Mouse (Mus musculus): ENCODE results near the gene Fam171a2.

The Fam171a2 gene

DNA sequence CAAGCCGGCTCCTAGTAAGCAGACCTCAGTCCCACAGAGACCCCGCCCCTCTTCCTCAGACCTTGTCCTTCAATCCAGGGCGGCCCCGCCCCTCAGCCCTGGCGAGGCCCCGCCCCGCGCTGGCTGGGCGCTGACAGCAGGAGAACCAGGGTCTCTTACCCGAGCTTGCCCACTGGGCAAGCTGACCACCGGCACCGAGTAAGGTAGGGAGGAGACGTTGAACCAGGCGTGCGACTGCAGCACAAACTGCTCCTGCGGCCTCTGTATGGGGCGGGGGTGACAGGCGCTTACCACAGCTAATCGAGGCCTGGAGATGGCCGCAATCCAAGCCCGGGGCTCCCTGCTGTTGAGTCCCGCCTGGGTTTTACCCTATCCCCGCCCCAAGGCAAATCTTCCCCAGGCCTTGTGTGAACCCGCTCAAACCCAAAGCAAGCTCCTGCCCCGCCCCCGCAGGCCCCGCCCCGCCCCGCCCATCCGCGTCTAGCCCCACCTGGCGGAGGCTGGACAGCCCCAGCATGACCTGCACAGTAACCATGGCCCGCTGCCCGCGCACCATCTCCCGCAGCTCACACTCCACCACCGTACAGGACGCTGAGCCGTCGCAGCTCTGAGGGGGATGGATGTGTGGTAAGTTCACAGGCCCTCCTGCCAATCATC lies 8.4 kb upstream of the Fam171a2 start:
- WGBS = under 1% methylated on average over 40 of the region's 40 CpGs

DNA sequence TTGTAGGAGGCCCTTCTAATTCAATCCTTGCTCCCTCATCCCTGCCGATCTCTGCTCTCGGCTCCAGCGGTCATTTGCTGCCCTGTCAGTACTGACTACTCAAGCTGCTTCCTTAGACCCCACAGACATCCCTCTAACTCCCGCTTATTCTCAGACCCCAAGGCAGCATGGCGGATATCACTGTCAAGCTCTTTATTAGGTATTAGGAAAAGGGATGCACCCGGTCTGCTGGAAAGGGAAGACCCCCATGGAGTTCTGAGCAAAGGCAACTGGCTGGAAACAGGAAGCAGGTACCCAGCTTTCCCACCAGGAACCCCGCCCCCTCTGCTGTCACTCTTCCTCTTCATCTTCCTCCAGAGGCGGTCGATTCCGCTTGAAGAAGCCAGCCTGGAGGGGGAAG lies 5.6 kb upstream of the Fam171a2 start:
- WGBS = 44% methylated on average over 10 of the region's 10 CpGs

DNA sequence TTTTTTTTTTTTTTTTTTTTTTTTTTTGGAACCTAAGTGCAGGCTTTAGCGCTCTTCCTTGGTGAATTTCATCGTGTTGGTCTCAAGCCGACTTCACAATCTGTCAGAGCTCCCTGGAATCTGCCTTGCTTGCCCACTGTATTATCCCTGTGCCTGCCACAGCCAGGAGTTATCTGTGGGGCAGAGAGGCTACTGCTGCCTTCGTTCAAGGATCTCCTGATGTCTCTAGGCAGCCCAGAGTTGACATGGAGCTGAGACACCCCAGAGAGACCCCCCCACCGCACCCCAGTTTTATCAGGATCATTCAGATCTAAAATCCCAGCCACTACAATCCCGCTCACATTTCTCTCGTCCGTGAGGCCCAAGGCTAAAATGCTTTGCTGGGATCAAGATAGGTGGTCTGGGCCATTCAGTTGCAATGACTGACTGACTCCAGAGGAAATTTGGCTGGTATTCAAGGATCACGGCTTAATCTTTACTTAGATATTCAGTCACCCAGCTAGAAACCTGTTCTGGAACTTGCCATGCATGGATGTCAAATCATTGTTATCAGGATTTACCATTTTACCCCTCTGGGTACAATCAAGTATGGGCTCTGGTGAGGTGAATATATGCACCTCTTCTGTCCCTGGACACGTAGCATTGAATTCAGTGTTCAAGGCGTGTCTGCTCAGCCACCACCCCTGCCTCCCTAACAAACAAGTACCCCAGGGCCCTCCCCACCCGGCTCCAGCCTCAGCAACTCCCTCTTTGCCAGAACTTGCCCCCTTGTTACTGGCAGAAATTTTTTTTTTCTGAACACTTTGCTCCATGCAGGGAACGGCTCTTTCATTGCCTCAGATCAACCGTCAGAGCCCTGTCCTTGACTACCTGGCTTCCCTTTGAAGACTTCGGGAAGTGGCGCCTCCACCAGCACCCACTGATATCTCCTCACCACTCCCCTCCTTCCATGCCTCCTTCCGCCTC lies 1.8 kb upstream of the Fam171a2 start:
- WGBS = 56% methylated on average over 17 of the region's 17 CpGs

DNA sequence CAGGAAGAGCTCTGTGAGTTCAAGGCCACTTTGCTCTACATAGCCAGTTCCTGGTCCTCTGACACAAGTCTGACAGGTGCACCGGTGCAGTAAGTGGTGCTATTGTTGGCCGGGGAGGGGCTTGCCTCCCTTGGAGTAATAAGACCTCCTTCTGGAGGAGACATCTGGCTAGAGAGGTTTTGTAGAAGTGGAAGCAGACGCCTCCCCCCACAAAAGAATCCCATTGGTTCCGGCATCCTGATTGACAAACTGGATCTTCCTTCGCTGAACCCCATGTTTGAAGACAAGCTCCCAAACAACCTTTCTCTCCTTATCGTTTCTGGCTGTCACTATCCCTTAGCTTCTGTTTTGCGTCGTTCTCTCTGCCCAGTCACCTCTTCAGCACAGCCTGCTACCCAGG lies 845 bp upstream of the Fam171a2 start:
- 17% methylated on average over 8 of the region's 8 CpGs for WGBS

DNA sequence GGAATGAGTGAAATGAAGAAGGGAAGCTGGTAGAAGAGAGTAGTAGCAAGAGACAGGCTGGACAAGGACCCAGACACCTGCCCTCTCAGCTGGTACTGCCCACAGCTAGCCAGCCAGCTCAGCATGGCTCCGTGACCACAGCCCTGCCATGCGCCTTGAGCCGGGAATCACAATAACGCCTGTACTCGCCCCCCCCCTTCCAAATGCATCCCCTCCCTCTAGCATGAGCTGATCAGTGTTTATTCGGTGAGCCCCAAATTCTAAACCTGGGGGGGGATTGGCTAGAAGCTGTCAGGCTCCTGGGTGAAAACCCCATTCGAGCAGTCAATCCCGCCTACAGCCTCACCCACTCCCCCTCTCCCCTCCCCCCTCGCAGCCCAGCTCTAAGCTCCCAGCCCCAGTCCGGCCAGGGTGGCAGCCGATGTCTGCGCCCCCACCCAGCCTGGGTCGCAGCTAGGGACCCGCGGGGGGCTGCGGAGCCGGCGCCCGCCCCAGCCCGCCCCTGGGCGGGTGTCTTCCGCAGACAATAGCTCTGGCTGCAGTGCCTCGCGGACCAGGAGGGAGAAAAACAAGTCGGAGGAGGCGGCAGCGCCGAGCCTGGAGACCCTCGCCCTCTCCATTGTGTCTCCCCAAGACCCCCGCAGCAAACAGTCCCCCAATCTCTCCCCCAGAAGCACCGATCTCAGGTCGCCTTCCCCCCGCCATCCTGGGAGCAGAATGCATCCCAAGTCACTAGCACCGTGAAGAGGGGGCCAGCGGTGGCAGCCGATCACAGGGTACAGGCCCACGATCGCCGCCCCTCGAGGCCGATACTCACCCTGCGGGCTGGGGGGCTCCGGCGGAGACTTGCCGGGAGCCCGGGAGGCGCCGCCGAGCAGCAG lies 661 bp downstream of the Fam171a2 start:
- WGBS = under 1% methylated on average over 48 of the region's 49 CpGs

DNA sequence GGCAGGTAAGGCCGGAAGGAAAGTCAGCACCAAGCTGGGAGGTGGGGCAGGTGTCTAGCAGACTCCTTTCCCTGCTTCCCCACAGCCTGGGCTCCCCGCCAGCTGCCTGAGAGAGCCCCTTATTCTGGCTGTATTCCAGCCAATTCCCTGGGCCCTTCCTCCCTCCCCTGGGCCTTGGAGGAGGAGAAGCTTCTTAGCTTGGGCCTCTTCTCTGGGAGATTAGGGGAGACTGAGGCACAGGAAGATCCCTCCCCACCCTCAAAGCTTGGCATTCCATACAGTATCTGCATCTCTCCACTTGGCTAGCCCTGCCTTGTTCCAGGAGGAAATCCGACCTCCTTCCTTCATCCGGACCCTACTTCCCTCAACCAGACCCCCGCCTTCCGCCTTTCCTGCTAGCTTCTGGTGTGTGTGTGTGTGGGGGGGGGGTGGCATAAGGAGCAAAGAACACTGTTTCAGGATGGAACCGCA lies 1.6 kb downstream of the Fam171a2 start:
- 8% methylated on average over 7 of the region's 7 CpGs for WGBS

DNA sequence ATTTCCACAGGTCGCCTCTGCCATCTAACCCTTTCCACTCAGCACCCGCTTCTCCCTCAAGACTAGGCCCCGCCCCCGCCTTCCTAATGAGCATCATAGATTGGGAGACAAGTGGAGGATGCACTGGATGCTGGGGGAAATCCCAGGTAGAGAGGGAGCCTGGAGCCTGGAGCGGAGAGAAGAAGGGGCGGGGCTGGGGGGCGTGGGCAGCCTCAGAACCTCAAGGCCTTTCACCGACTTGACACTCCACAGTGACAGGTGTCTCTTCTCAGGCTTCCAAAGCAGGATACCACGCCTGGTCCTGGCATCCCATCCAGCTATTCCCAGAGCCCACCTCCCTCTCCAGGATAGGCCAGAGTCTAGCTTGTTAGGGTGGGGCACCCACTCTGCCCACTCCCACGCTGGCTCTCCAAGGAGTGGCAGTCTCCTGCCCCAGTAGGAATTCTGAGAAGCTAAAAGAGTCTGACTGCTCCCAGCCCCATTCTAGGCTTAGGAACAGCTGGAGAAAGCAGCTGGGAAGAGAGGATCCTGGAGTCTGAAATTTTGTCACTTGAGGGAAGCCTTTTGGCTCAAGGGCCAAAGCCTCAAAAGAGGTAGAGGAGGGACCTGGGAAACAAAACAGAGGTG lies 2.1 kb downstream of the Fam171a2 start:
- 20% methylated on average over 10 of the region's 10 CpGs for WGBS

DNA sequence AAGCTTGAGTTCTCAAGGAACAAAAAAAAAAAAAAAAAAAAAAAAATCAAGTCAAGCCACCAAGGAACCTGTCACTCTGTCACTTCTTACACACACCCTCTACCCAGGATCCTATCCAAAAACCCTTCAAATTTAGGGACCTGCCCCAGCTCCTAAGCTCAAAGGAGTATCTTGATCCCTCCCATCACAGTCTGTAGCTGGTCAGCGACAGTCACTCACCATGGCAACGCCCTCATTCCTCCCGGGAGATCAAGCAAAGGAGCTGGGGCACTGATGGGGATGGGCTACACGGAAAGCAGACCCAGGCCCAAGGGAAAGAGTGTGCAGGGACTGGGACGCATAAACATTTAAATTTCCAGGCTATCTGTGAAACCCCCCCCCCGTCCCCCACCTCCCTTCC lies 2.7 kb downstream of the Fam171a2 start:
- 15% methylated on average over 6 of the region's 6 CpGs for WGBS

DNA sequence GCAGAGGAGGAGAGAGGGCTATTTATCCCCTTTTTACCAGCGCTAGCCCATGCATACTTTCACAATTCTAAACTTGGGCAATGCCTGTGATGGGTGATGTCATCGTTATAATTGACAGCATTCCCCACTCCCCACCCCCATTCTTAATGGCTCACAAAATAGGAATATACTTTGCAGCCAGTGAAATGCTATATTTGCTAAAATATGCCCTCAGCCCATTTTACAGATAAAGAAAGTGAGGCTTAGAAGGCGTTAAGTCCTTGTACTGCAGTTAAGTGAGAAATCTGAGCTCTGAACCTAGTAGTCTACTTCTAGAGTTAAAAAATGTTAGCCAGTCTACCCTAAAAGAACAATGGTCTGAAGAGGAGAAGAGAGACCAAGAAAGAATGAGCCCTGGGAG lies 3.2 kb downstream of the Fam171a2 start:
- 56% methylated on average over 3 of the region's 3 CpGs for WGBS

DNA sequence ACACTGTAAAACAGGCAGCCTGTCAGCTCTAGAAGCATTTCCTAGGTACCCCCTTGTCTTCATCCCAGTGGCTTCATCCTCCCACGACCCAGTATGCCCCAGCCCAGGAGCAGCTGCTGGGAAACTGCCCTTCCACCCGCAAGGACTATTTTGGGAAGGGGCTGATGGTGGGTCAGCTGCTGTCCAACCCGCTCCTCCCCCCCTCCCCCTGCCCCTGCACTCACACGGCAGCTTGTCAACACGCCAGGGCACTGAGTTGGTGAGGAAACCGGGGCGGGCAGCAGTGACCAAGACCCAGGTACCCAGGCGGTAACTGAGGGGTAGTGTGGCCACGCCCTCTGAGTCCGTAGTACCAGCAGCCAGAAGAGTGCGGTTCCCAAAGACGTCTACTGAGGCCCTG lies 3.7 kb downstream of the Fam171a2 start:
- WGBS = 65% methylated on average over 12 of the region's 12 CpGs

DNA sequence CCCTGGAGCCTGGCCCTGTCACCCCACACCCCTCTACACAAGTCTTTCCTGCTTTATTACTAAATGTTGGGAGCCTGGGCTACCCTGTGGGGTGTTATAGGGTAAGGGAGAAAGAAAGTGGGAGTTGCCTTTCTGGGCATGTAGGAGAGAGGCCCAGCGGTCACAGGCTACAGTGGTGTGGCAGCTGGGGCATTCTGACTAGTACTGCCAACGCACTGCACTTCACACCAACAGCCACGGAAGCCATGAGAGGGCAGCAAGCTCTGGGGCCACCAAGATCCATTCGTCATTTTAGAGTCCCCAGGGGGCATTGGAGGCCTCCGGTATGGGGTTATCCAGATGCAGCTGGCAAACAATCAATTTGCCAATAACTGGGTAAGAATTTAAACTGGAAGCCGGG lies 5.4 kb downstream of the Fam171a2 start:
- 89% methylated on average over 6 of the region's 6 CpGs for WGBS

DNA sequence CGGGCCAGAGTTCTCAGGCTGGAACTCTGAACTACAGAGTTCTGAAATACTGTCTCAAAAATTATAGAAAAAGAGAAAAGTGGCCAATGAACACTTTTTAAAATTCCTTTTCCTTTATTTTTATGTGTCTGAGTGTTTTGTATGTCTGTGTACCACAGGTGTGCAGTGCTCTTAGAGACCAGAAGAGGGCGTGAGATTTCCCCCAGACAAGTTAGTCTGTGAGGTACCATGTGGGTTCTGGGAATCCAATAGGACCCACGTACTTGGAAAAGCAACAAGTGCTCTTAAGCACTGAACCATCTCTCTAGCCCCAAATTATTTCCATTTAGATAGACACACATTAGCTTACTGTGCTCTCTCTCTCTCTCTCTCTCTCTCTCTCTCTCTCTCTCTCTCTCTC lies 6.0 kb downstream of the Fam171a2 start:
- 81% methylated on average over 3 of the region's 3 CpGs for WGBS

DNA sequence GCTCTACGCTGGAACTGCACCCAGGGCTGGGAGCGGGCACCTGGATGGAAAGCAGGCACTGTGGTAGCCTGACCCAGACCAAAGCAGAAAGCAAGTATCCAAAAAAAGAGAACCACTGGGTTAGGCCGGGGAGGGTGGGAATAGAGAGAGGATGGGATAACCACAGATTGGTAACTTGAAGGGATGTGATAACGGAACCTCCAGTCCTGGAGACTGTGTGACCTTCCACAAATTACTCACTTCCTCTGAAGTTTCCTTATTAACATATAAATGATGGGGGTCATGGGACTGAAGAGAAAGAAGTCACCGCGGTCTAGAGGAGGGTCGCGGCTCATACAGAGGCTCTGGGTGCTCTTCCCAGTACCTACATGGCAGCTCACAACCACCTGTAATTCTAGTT lies 7.2 kb downstream of the Fam171a2 start:
- 92% methylated on average over 8 of the region's 8 CpGs for WGBS

DNA sequence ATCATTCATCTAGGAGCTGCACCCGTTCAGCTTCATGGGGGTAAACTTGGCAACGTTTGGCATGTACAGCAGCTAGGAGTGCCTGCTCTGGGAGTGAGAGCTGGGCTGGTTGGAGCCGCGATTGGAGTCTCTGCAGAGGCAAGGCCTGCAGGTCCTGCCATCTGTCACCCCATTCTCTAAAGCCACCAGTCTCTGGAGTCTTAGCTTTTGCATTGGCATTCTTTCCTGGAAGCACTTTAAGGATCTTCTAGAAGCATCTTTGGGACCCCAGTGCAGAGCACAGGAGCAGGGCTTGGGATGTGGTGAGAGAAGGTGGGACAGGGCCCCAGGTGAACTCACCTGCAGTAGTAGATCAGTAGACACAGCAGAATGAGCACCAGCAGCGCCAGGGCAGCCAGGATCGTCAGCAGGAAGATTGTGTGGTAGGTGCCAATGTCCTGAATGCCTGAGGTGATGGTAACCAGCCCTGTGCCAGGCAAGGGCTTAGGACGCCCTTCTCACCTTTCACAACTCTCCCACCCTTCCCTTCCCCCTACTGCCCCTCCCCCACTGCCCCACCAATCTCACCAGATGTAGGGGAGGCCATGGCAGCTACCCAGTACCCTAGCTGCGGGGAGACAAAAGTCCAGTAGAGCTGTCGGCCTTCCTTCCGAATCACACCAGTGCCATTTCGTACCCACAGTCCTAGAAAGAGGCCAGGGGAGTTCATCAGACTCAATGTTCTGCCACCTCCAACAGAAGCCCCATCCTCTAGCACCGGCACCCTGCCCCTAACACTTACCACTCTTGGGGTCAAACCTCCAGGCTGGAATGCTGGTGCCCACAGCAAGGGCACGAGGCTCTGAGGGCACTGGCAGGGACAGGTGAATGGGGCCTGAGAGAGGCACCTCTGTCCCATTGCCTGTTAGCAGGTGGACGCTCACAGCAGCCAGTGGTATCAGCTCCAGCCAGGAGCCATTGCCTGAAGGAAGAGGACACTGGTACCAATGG lies 8.1 kb downstream of the Fam171a2 start:
- WGBS = 67% methylated on average over 14 of the region's 14 CpGs

DNA sequence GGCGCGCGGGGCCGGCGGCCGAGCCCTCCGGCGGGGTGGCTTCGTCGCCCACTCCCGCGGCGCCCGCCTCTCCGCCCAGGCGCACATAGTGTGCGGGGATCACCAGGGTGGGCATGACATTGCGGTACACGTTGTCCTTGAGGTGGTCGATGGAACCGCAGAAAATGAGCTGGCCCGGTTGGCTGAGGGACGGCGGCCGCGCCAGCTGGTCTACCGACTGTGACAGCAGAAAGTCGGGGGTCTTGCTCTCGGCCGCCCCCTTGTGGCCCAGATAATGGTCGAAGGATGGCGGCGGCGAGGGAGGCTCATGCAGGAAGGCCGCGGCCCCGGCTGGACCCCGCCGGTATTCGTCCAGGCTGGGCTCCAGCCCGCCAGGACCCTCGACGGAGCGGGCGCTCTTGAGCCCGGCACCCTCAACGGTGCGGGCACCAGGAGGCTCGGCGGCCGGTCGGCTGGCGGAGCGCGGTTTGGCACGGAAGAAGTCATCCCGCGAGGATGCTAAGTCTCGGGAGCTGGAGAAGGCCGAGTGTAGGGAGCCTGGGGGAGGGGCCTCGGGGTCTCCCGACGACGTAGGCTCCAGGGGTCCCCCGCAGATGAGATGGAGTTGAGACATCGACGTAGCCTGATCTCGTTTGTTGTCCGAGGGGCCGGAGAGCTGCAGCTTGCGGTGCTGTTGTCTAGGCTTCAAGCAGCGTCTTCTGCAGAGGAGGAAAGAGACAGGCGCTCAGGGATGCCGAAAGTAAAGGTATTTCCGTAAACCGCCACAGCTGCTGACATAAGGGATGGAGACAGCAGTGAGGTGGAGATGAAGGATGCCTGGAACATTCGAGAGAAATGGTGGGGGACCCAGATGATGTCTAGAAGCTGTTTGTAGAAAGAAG lies 9.0 kb downstream of the Fam171a2 start:
- 16% methylated on average over 77 of the region's 77 CpGs for WGBS

DNA sequence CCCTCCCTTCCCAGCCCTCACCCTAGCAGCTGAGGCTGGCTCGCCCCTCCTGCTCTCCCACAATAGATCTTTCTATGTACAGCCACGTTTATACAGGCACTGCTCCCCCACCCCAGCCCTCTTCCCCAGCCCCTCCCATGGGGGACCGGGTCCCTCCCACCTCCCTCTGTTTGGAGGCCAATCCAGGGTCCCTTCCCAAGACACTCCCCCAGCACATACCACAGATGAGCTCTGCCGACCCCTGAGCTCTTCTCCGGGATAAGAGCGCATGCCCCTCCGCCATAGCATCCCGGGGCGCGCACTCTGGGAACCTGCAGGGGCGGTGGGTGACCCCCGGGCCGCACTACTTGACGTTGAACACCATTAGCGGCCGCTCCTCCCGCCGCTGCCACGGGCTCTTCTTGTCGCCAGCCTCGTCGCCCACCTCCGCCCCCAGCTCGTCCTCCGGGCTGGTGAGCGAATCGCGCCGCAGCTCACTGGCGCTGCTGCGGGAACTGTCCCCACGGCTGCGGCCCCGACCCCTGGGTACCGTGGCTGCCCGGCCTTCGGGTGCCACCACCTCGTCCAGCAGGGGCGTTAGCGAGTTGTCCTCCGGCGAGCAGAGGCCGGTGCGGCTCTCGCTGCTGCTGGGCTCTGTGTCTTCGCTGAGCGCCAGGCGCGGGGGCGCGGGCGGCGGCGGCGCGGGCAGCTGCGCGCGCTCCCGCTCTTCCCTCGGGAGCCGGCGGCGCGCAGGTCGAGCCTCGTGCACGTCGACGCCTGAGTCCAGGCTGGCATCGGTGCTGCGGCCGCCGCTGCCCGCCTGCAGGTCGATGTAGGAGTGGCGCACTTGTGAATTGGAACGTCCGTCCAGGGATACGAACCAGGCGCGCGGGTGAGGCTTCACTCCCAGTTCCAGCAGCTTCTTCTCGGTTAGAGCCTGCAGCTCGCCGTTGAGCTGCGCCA lies 10.1 kb downstream of the Fam171a2 start:
- WGBS = 20% methylated on average over 87 of the region's 87 CpGs

DNA sequence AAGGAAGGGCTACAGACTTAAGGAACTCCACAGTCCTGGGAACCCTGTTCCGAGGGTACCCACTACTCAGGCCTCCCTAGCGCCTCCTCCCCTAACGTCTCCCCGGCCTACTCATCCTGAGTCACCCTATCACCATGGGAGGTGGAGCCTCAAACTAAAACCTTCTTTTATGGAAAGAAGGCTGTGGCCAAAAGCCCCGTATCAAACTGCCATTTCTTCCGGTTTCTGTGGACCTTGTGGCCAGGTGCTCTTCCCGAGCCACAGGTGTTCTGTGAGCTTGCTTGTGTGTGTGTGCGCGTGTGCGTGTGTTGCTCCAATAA lies 11.1 kb downstream of the Fam171a2 start:
- 59% methylated on average over 10 of the region's 10 CpGs for WGBS

DNA sequence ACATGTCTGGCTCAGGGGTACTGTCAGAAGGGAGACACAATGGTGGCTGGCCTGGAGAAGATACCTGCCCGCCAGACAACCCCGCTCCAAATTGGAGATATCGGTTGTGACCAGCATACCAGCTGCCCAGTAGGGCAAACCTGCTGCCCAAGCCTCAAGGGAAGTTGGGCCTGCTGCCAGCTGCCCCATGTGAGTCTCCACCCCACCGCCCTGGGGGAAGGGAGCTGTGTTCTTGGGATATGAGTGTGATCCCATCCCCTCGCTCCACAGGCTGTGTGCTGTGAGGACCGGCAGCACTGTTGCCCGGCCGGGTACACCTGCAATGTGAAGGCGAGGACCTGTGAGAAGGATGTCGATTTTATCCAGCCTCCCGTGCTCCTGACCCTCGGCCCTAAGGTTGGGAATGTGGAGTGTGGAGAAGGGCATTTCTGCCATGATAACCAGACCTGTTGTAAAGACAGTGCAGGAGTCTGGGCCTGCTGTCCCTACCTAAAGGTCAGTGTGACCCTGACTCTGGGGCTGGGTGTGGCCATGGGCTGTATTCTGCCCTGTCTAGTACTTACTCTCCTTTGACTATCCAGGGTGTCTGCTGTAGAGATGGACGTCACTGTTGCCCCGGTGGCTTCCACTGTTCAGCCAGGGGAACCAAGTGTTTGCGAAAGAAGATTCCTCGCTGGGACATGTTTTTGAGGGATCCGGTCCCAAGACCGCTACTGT lies 11.6 kb downstream of the Fam171a2 start:
- WGBS = 82% methylated on average over 18 of the region's 18 CpGs

Measured in cerebral cortex, adult 2 months (tissue).